Mouse (Mus musculus) megakaryocyte, embryonic 14.5 days (primary cell): ENCODE measurements around the gene Stxbp5l.

Source experiments
- FLI1 ChIP-seq: IDR thresholded peaks from 2 replicates; pipeline ENCODE4 v1.6.1; 2012; ENCODE audit warnings: low read length, inconsistent platforms, mixed read lengths
- GATA1 ChIP-seq: IDR thresholded peaks from 3 replicates; pipeline ENCODE4 v1.6.1; 2012; ENCODE audit warnings: mixed read lengths, low read length, inconsistent platforms, borderline replicate concordance

DNA sequence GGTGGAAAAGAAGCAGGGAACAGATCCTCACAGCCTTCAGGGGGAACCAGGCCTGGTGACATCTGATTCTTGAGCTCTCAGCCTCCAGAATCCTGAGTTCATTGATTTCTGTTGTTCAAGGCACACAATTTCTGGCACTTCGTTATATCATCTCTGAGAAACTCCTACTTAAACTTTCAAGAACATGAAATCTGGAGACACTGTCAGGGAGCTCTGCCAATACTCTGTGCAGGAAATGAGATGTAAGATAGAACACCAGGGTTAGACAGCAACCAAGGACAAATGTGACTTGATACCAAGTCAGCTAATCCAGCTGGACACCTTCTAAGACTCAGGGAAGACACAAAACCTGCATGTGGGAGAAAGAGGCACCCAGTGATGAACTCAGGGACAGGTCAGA lies 40.7 kb upstream of the Stxbp5l start:
- TF ChIP-seq GATA1, result no peak
- no peak for TF ChIP-seq FLI1
